Mouse (Mus musculus) embryonic facial prominence, embryonic 11.5 days (tissue): ENCODE measurements around the gene Sfxn2. TPM values are rescaled to one million over a fixed set of nuclear protein-coding genes. Genes with fewer than 3 reads are reported as not detected.

Experiments
- ATAC-seq: fragments of 200-750 bp; cut with Nextera tagmentation; replicated peaks from 2 replicates; pipeline ENCODE4 v1.8.0; 2017; ENCODE audit warnings: low read depth; ENCODE audit not compliant: insufficient number of reproducible peaks, low FRiP score, low TSS enrichment
- DNase-seq: peaks from one replicate; pipeline ENCODE4 v3.0.0-alpha.2; 2015; ENCODE audit warnings: low spot score
- H3K27ac ChIP-seq: fragments of 300-500 bp; sonication (generic); replicated peaks from 2 replicates; pipeline ENCODE4 v1.5.1; 2014; ENCODE audit warnings: mild to moderate bottlenecking, low read depth, low read length, control low read depth
- H3K27me3 ChIP-seq: fragments of 300-500 bp; sonication (generic); 2 replicates; pipeline ENCODE4 v1.6.1; 2014; ENCODE audit warnings: mild to moderate bottlenecking, low read length, moderate library complexity, mixed read lengths; ENCODE audit not compliant: control insufficient read depth, insufficient read depth
- H3K36me3 ChIP-seq: fragments of 300-500 bp; sonication (generic); replicated peaks from 2 replicates; pipeline ENCODE4 v1.6.1; 2014; ENCODE audit warnings: low read depth, mild to moderate bottlenecking, low read length, moderate library complexity, mixed read lengths; ENCODE audit not compliant: control insufficient read depth, insufficient read depth
- H3K4me1 ChIP-seq: fragments of 300-500 bp; sonication (generic); 2 replicates; pipeline ENCODE4 v1.6.1; 2014; ENCODE audit warnings: low read length, mixed read lengths; ENCODE audit not compliant: control insufficient read depth, insufficient read depth
- H3K4me2 ChIP-seq: fragments of 300-500 bp; sonication (generic); 2 replicates; pipeline ENCODE4 v1.6.1; 2014; ENCODE audit warnings: low read depth, mild to moderate bottlenecking, control low read depth, low read length, moderate library complexity
- H3K4me3 ChIP-seq: fragments of 300-500 bp; sonication (generic); 2 replicates; pipeline ENCODE4 v1.5.1; 2014; ENCODE audit warnings: low read depth, low read length, control low read depth
- H3K9ac ChIP-seq: fragments of 300-500 bp; sonication (generic); replicated peaks from 2 replicates; pipeline ENCODE4 v1.6.1; 2014; ENCODE audit warnings: mild to moderate bottlenecking, control low read depth, low read length
- H3K9me3 ChIP-seq: fragments of 300-500 bp; sonication (generic); replicated peaks from 2 replicates; pipeline ENCODE4 v1.6.1; 2016; ENCODE audit warnings: mild to moderate bottlenecking, low read length, inconsistent platforms, mixed read lengths; ENCODE audit not compliant: control insufficient read depth
- WGBS: fragments of 180-500 bp; shearing (Covaris S2); extraction: QIAGEN DNeasy Blood & Tissue Kit; methylation state at CpG from one replicate; pipeline ENCODE4 v1.1.7; 2014; 5-methylcytosine and 5-hydroxymethylcytosine counted together
- polyA plus RNA-seq: library from polyadenylated mRNA; unstranded; fragments of >200 nt; fragmentation: Nextera tagmentation; extraction: Ambion mirVana; gene quantifications from 2 replicates; pipeline ENCODE4 v1.2.1, GENCODE M21; 2014

Gene Sfxn2
- polyA plus RNA-seq, 1 experiment from 2014 or later = 13.6 TPM

DNA sequence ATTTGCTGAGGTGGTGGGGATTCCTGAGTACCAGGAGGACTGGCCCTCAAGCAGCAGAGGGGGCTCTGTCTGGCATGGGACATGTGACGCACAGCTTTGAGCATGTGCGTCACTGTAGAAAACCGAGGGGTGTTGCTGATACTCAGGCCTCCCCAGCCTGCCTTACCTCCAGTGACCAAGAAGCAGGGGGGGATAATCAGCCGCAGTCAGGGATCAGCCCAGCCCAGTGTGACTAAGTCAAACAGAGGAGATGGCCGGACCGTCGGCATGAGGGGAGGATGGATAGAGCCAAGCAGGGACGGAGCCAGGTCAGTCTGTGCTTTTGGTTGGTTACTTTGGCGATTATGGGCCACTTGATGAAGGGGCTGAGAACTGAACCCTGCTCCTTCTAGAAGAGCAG, 58.5 kb downstream of the Sfxn2 start:
- no peaks in the 10 kb centered on the region for H3K4me1 ChIP-seq
- 88% methylated on average over 9 of the region's 9 CpGs for WGBS
- H3K36me3 ChIP-seq = no peaks in the 10 kb centered on the region
- no peak overlapping the region for H3K4me3 ChIP-seq
- no peak for DNase-seq
- no peaks in the 10 kb centered on the region for H3K9me3 ChIP-seq
- no peak for ATAC-seq
- H3K27me3 ChIP-seq = no peaks in the 10 kb centered on the region
- no peak overlapping the region for H3K4me2 ChIP-seq
- H3K9ac ChIP-seq = no peak overlapping the region
- H3K27ac ChIP-seq = no peak overlapping the region

DNA sequence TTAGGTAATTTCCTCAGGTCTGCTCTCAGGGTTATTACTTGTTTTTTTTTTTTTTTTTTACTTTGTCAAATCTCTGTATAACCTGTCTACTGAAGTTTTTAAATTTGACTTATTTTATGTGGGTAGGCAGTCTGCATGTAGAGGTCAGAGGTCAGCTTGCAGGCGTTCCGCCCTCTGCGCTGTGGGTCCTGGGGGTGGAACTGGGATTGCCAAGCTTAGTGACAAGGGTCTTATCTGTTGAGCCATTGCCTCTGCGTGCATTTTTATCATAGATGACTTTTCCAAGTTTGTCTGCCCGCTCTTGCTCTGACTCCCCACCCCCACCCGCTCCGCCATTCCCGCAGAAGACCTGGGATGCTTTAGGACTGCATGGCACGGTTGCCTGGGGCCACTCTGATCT, 62.6 kb downstream of the Sfxn2 start:
- H3K4me3 ChIP-seq = no peak overlapping the region
- H3K27ac ChIP-seq = no peak overlapping the region
- no peaks in the 10 kb centered on the region for H3K9me3 ChIP-seq
- no peak overlapping the region for H3K4me2 ChIP-seq
- WGBS = 61% methylated on average over 9 of the region's 9 CpGs
- no peaks in the 10 kb centered on the region for H3K4me1 ChIP-seq
- H3K27me3 ChIP-seq = no peaks in the 10 kb centered on the region
- H3K9ac ChIP-seq = no peak overlapping the region
- ATAC-seq = no peak
- H3K36me3 ChIP-seq = no peaks in the 10 kb centered on the region
- DNase-seq = no peak

DNA sequence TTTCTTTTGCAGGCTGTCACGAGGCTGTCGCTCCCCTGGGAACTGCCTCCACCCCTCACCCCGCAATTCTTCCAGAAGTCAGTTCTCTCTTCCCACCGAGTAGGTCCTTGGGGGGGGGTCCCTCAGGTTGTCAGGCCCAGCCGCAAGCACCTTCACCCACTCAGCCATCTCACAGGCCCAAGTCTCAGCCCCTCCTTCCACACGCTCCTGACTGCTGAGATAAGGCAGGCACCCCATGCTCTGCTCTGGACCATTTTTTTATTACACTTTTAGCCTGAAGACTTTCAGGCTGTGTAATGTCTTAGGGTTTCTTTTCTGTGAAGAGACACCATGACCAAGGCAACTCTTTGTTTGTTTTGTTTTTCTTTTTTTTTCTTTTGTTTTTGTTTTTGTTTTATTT, 64.4 kb downstream of the Sfxn2 start:
- no peaks in the 10 kb centered on the region for H3K27me3 ChIP-seq
- no peak overlapping the region for H3K27ac ChIP-seq
- no peaks in the 10 kb centered on the region for H3K36me3 ChIP-seq
- DNase-seq = no peak
- no peaks in the 10 kb centered on the region for H3K9me3 ChIP-seq
- WGBS = 84% methylated on average over 6 of the region's 6 CpGs
- H3K4me1 ChIP-seq = peaks cover 13% of the 10 kb centered on the region
- no peak overlapping the region for H3K9ac ChIP-seq
- no peak overlapping the region for H3K4me3 ChIP-seq
- ATAC-seq = no peak
- H3K4me2 ChIP-seq = no peak overlapping the region

DNA sequence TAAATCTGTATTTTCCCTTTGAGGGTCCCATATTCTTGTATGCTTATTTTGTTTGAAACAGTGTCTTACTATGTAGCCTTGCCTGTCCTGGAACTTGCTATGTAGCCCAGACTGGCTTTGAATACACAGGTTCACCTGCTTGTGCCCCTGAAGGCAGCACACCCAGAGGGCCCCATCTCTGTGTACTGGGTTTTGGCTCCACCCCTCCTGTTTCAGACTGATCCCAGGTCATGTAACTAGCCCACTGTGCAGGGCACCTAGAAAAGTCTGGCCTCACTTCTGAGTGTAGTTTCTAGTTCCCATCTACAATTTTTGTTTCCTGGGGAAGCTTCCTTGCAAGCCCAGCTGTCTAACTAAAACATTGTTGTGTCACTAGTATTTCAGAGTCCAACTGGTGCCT, 65.9 kb downstream of the Sfxn2 start:
- Histone ChIP-seq H3K4me2 (no peak overlapping the region), H3K4me1 (peaks cover 18% of the 10 kb centered on the region), H3K4me3 (no peak overlapping the region), H3K9me3 (no peaks in the 10 kb centered on the region), H3K9ac (no peak overlapping the region), H3K27ac (no peak overlapping the region), H3K36me3 (no peaks in the 10 kb centered on the region), H3K27me3 (no peaks in the 10 kb centered on the region)
- ATAC-seq (no peak), DNase-seq (no peak)

DNA sequence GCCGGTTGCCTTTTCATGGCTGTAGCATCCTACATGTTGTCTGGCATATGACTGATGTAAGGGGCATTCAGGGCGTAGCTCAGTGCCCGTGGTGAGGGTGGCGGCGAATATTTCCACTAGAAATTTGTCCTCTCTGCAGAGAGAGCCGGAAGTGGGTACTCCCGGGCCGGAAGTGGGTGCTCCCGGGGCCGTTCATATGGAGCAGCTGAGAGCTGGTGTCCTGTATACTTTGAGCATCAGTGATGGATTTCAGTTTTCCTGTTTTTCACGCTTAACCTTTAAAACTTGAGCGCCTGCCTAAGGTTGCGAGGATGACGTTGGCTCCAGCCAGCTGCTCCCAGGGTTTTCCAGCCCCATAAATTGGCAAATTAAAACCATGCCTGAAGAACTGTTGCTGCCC, 66.3 kb downstream of the Sfxn2 start:
- WGBS = 79% methylated on average over 14 of the region's 14 CpGs
- Histone ChIP-seq H3K36me3 (no peaks in the 10 kb centered on the region), H3K9me3 (no peaks in the 10 kb centered on the region), H3K4me3 (no peak overlapping the region), H3K4me2 (no peak overlapping the region), H3K4me1 (peaks cover 18% of the 10 kb centered on the region), H3K27me3 (no peaks in the 10 kb centered on the region), H3K27ac (no peak overlapping the region), H3K9ac (no peak overlapping the region)
- no peak for ATAC-seq
- DNase-seq = no peak

DNA sequence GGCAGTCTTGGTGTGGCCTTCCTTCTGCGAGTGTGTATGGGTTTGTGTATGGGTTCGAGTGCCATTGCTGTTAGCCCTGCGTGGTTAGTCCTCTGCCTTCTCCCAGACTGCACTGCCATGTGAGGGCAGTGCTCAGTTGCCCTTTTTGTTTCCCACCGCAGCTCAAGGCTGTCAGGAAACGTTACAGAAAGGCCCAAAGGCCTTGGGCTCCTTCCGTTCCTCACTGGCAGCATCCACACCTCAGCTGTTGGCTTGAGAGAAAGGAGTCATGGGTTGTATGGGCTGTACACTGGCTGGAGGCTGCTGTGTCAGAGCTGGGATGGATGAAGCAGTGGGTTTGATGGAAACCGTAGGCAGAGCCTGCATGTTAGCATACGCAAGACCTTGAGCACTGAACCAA, 67.6 kb downstream of the Sfxn2 start:
- no peak for DNase-seq
- H3K9me3 ChIP-seq = no peaks in the 10 kb centered on the region
- no peaks in the 10 kb centered on the region for H3K27me3 ChIP-seq
- WGBS = 89% methylated on average over 8 of the region's 8 CpGs
- no peak overlapping the region for H3K9ac ChIP-seq
- H3K4me1 ChIP-seq = peaks cover 24% of the 10 kb centered on the region
- H3K4me2 ChIP-seq = no peak overlapping the region
- no peak overlapping the region for H3K27ac ChIP-seq
- no peaks in the 10 kb centered on the region; the same call in 1 of the 2 replicates for H3K36me3 ChIP-seq
- no peak overlapping the region for H3K4me3 ChIP-seq
- ATAC-seq = no peak

DNA sequence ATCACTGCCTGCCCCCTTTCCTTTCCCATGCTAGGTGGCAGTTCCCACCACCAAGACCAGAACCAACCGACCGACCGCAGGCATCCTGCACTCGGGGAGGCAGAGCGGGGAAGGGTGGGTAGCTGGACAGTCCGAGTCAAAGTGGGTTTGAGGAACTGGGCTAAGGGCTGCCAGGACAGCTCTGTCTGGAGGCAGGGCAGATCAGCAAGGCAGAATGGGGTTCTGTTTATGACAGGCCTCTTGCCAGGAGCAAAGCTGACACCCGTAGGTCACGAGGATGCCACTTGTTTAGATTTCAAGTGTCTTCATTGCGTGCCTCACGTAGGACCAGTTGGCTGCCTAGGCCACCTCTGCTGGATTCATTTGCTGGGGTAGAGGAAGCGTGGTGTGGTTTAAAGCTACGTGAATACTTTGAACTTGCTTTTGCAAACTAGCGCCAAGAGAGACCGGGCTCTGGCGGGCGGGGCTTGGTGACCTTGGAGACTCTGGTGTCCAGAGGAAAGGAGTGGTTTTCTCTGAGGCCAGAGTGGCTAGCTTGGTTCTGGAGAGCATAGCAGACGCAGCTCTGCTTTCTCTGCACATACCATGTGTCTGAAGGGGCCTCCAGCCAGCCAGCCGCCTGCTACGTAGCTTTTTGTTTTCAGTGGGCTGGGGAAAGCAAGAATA, 68.4 kb downstream of the Sfxn2 start:
- H3K4me1 ChIP-seq = peaks cover 26% of the 10 kb centered on the region
- no peaks in the 10 kb centered on the region; the same call in 1 of the 2 replicates for H3K36me3 ChIP-seq
- H3K4me3 ChIP-seq = no peak overlapping the region
- no peak overlapping the region; the same call in 1 of the 2 replicates for H3K9ac ChIP-seq
- peak overlapping the region; percentile 32; the same call in 1 of the 2 replicates for H3K27ac ChIP-seq
- H3K9me3 ChIP-seq = no peaks in the 10 kb centered on the region
- no peak for ATAC-seq
- no peak for DNase-seq
- no peaks in the 10 kb centered on the region for H3K27me3 ChIP-seq
- H3K4me2 ChIP-seq = no peak overlapping the region; the same call in 1 of the 2 replicates
- WGBS = 63% methylated on average over 19 of the region's 19 CpGs

DNA sequence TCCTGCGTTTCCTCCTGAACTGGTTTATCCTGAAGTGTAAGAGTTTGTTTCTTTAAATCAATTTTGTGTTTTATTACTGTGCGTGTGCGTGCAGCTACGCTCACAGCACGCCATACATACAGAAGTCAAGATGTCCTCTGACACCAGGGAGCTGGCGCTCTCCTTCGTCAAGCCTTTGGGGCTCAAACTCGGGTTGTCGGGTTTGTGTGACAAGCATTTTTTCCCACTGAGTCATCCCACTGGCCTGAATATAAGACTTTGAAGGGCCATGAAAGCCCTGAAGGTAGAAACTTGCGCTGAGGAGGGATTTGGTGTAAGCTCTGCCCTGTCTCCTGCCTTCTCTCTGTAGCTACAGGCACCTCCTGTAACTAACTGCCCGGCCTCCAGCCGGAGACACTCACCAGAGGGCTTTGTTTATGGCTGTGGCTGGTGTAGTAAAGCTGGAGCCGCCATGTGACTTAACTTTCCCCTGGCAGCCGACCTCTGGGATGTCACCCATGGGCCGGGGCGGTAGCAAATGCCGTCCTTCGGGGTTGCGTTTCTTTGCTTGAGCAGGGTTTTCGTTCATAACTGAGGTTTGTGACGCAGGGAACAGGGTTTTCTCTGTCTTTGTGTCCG, 69.1 kb downstream of the Sfxn2 start:
- peaks cover 30% of the 10 kb centered on the region for H3K4me1 ChIP-seq
- no peak overlapping the region for H3K4me2 ChIP-seq
- no peaks in the 10 kb centered on the region; the same call in 1 of the 2 replicates for H3K36me3 ChIP-seq
- H3K27ac ChIP-seq = peak overlapping the region; percentile 5; the same call in 1 of the 2 replicates
- no peaks in the 10 kb centered on the region for H3K27me3 ChIP-seq
- WGBS = 70% methylated on average over 22 of the region's 22 CpGs
- ATAC-seq = no peak
- no peaks in the 10 kb centered on the region for H3K9me3 ChIP-seq
- no peak overlapping the region for H3K9ac ChIP-seq
- no peak for DNase-seq
- no peak overlapping the region for H3K4me3 ChIP-seq
